Mouse (Mus musculus): ENCODE measurements around the gene Sae1. TPM values are rescaled to one million over a fixed set of nuclear protein-coding genes. Genes with fewer than 3 reads are reported as not detected.
"Not testable (repeated sequence)": the region's sequence is repeated elsewhere in the genome, so short reads cannot be mapped to it uniquely, and the experiment has no call there.

Sae1 gene
- polyA plus RNA-seq, 1 experiment from 2014 or later, result 144 TPM

DNA sequence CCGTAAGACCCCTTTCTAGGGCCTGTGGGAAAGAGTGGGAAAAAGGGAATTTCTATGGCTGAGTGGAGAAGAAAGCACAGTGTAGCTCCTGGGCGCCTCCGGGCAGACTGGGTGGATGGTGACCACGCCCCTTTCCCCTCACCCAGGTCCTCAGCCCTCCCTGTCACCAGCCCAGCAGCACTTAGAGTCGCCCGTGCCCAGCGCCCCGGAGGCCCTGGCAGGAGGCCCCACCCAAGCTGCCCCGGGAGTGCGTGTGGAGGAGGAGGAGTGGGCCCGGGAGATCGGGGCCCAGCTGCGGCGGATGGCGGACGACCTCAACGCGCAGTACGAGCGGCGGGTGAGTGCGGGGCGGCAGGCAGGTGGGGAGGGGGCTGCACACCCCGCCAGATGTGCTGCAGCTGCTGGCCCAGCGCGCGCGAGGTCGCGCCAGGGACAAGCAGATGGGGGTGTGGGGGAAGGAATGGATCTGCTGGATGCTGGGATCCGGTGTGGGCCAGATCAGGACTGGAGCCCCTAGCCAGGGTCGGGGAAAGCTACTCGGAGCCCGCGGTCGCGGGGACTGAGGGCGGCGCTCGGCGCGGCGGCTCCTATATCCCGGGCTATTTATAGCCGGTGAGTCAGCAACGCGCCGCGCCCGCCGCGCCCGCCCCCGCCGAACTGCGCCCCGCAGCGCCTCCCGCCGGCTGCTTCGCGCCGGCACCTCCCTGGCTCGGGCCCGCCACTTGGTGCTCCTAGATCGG, 74.0 kb downstream of the Sae1 start:
- Histone ChIP-seq H3K27ac (peak overlapping the region; percentile 99), H3K27me3 (peaks cover 18% of the 10 kb centered on the region), H3K9ac (peak overlapping the region; percentile 99), H3K4me1 (replicated peaks) (peaks cover 71% of the 10 kb centered on the region), H3K4me2 (peak overlapping the region; percentile 100), H3K4me3 (replicated peaks) (peak overlapping the region; percentile 91), H3K36me3 (peaks cover 17% of the 10 kb centered on the region), H3K9me3 (replicated peaks) (no peaks in the 10 kb centered on the region)
- under 1% methylated on average over 64 of the region's 66 CpGs for WGBS (ENCODE audit: insufficient replicate concordance)
- peak; percentile 75 for DNase-seq
- peak; percentile 67 for ATAC-seq (ENCODE audit: low read depth)

- peak overlapping the region; percentile 100 for H3K4me2 ChIP-seq
- no peaks in the 10 kb centered on the region for H3K9me3 ChIP-seq (replicated peaks)
- peaks cover 77% of the 10 kb centered on the region for H3K4me1 ChIP-seq (replicated peaks)
- H3K9ac ChIP-seq, result peak overlapping the region; percentile 99
- H3K27me3 ChIP-seq, result peaks cover 18% of the 10 kb centered on the region
- peak overlapping the region; percentile 99 for H3K27ac ChIP-seq
- peaks cover 16% of the 10 kb centered on the region for H3K36me3 ChIP-seq
- WGBS (ENCODE audit: insufficient replicate concordance), result 1% methylated on average over 12 of the region's 12 CpGs
- DNase-seq (peak; percentile 66), ATAC-seq (ENCODE audit: low read depth) (peak; percentile 19)
- H3K4me3 ChIP-seq (replicated peaks), result peak overlapping the region; percentile 91
These were observed 74.8 kb downstream of the Sae1 start for GRCm38 (mm10) chr7:16312672-16313311.

DNA sequence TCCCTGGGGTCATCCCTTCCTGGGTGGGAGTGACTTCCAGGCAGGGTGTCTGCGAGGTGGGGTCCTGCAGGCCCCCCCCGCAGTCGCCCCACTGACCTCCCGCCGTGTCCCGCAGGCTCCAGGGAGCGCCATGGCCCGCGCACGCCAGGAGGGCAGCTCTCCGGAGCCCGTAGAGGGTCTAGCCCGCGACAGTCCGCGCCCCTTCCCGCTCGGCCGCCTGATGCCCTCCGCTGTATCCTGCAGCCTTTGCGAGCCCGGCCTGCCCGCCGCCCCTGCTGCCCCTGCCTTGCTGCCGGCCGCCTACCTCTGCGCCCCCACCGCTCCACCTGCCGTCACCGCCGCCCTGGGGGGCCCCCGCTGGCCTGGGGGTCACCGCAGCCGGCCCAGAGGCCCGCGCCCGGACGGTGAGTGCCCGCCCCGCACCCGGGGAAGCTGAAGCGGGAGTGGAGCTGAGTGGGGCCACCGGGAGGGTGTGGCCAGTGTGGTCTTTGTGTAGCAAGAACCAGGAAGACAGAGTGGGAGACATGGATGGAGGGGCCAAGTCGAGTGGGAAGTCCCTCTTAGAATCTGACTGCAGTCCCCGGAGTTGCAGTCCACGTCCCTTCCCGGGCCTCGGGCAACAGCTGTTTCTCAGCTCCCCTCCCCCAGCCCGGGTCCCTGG, 75.5 kb downstream of the Sae1 start:
- under 1% methylated on average over 49 of the region's 49 CpGs for WGBS (ENCODE audit: insufficient replicate concordance)
- Histone ChIP-seq H3K4me2 (peak overlapping the region; percentile 100), H3K27ac (peak overlapping the region; percentile 99), H3K9me3 (replicated peaks) (no peaks in the 10 kb centered on the region), H3K9ac (peak overlapping the region; percentile 99), H3K4me3 (replicated peaks) (peak overlapping the region; percentile 91), H3K27me3 (peaks cover 18% of the 10 kb centered on the region), H3K36me3 (peaks cover 9% of the 10 kb centered on the region), H3K4me1 (replicated peaks) (peaks cover 79% of the 10 kb centered on the region)
- DNase-seq (peak; percentile 28), ATAC-seq (ENCODE audit: low read depth) (no peak)

- Histone ChIP-seq H3K27me3 (peaks cover 18% of the 10 kb centered on the region), H3K4me3 (replicated peaks) (peak overlapping the region; percentile 91), H3K9ac (peak overlapping the region; percentile 99), H3K4me2 (peak overlapping the region; percentile 100), H3K36me3 (peaks cover 3% of the 10 kb centered on the region), H3K9me3 (replicated peaks) (no peaks in the 10 kb centered on the region), H3K27ac (peak overlapping the region; percentile 99), H3K4me1 (replicated peaks) (peaks cover 85% of the 10 kb centered on the region)
- ATAC-seq (ENCODE audit: low read depth) (no peak), DNase-seq (no peak)
- WGBS (ENCODE audit: insufficient replicate concordance), result 1% methylated on average over 14 of the region's 14 CpGs
These were observed 76.1 kb downstream of the Sae1 start for GRCm38 (mm10) chr7:16311453-16312004.

GRCm38 (mm10) chr7:16310521-16311452, 76.8 kb downstream of the Sae1 start:
- under 1% methylated on average over 30 of the region's 31 CpGs for WGBS (ENCODE audit: insufficient replicate concordance)
- DNase-seq, result no peak
- Histone ChIP-seq H3K4me3 (replicated peaks) (peak overlapping the region; percentile 91), H3K27ac (peak overlapping the region; percentile 99), H3K9me3 (replicated peaks) (no peaks in the 10 kb centered on the region), H3K27me3 (peaks cover 18% of the 10 kb centered on the region), H3K9ac (peak overlapping the region; percentile 99), H3K36me3 (no peaks in the 10 kb centered on the region), H3K4me2 (peak overlapping the region; percentile 100), H3K4me1 (replicated peaks) (peaks cover 91% of the 10 kb centered on the region)
- ATAC-seq (ENCODE audit: low read depth), result 0 out of 2 replicates have a peak, but pooled peaks have one; percentile 1

DNA sequence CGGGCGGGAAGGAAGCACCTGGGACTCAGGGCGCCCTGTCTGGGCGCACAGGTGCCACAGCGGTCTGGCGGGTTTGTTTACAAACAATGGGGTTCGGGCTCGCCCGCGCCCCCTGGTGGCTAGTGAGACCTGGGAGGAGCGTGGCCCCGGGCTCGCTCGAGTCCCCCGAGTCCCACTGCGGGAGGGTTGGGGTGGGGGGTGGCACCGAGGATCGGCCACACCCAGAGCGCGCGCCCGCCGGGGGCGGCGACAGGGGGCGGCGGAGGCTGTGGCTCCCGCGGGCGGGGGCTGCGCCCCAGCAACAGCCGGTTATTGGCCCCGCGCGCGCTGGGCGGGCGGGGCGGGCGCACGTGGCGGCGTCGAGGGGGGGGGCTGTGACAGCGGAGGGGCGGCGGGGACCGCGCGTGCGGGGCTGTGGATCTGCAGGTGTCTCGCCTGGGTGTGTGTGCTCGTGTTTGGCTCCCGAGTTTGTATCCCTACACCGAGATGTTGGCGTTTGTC, 77.5 kb downstream of the Sae1 start:
- 1% methylated on average over 53 of the region's 56 CpGs for WGBS (ENCODE audit: insufficient replicate concordance)

GRCm38 (mm10) chr7:16309318-16310019, 78.1 kb downstream of the Sae1 start:
- ATAC-seq (ENCODE audit: low read depth) (peak; percentile 49), DNase-seq (peak; percentile 81)
- peak overlapping the region; percentile 99 for H3K9ac ChIP-seq
- peak overlapping the region; percentile 99 for H3K27ac ChIP-seq
- H3K36me3 ChIP-seq, result no peaks in the 10 kb centered on the region
- no peaks in the 10 kb centered on the region for H3K9me3 ChIP-seq (replicated peaks)
- WGBS (ENCODE audit: insufficient replicate concordance), result under 1% methylated on average over 61 of the region's 61 CpGs
- peaks cover 18% of the 10 kb centered on the region for H3K27me3 ChIP-seq
- peaks cover 80% of the 10 kb centered on the region for H3K4me1 ChIP-seq (replicated peaks)
- H3K4me3 ChIP-seq (replicated peaks), result peak overlapping the region; percentile 91
- peak overlapping the region; percentile 100 for H3K4me2 ChIP-seq

More for the DNA sequence above, 77.5 kb downstream of the Sae1 start:
- DNase-seq, result peak; percentile 82
- H3K27me3 ChIP-seq, result peaks cover 18% of the 10 kb centered on the region
- peak; percentile 39 for ATAC-seq (ENCODE audit: low read depth)
- no peaks in the 10 kb centered on the region for H3K9me3 ChIP-seq (replicated peaks)
- peaks cover 86% of the 10 kb centered on the region for H3K4me1 ChIP-seq (replicated peaks)
- peak overlapping the region; percentile 99 for H3K27ac ChIP-seq
- peak overlapping the region; percentile 100 for H3K4me2 ChIP-seq
- no peaks in the 10 kb centered on the region for H3K36me3 ChIP-seq
- H3K4me3 ChIP-seq (replicated peaks), result peak overlapping the region; percentile 91
- peak overlapping the region; percentile 99 for H3K9ac ChIP-seq

DNA sequence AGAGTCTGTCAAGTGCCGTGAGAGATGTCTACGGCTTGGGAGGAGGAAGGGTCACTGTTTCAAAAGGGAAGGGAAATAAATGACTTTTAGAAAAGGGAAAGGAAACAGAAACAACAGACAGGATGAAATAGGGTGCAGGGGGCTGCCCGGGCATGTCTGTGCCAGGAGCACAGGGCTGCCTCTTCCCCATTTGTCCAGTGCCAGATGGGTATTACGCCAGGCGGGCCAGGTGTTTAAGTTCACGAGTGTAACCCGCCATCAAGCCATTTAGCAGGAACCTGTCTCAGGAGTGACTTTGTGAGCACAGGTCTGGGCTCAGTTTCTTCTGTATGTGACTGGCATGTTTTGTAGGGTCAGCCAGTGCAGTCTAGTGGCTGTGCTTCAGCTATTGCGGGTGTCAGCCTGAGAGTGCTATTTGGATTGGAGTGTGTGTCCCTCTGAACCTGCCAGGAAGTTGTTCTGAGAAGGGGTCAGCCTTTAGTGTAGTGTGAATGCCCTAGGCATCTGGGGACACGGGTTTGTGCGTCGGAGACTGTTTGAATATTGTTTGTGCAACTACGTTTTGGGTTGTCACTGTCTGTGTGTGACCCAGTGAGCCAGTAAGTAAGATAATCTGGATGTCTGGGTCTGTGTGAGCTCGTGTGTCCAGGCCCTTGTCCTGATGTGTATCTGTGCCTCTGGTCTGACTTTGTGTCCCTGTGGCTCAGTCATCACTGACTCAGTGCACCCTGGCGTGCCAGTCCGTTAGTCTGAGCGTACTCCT, 78.9 kb downstream of the Sae1 start:
- ATAC-seq (ENCODE audit: low read depth), result no peak
- H3K36me3 ChIP-seq, result no peaks in the 10 kb centered on the region
- H3K27ac ChIP-seq, result peak overlapping the region; percentile 99
- H3K9ac ChIP-seq, result peak overlapping the region; percentile 99
- WGBS (ENCODE audit: insufficient replicate concordance), result 36% methylated on average over 16 of the region's 16 CpGs
- DNase-seq, result no peak
- no peaks in the 10 kb centered on the region for H3K9me3 ChIP-seq (replicated peaks)
- H3K4me3 ChIP-seq (replicated peaks), result peak overlapping the region; percentile 91
- peaks cover 74% of the 10 kb centered on the region for H3K4me1 ChIP-seq (replicated peaks)
- H3K27me3 ChIP-seq, result peaks cover 18% of the 10 kb centered on the region
- peak overlapping the region; percentile 100 for H3K4me2 ChIP-seq

DNA sequence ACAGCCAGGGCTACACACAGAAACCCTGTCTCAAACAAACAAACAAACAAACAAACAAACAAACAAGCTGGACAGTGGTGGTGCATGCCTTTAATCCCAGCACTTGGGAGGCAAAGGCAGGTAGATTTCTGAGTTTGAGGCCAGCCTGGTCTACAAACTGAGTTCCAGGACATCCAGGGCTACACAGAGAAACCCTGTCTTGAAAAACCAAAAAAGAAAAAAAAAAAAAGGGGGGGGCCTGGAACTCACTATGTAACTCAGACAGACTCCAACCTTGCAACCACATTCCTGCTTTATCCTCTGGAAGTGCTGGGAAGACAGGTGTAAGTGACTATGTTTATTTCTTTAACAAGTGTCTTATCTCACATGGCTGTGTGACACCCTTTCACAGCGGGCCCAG, 79.5 kb downstream of the Sae1 start, which contains the start of gene Bbc3:
Bbc3 (plus strand) TSS at position 301 of the 400 bp plus-strand sequence.
- H3K9me3 ChIP-seq (replicated peaks); DNase-seq; ATAC-seq (ENCODE audit: low read depth); H3K36me3 ChIP-seq: not testable (repeated sequence)
- peak within 1 kb of the TSS; percentile 100 for H3K4me2 ChIP-seq
- peak within 1 kb of the TSS; percentile 99 for H3K27ac ChIP-seq
- peaks cover 68% of the 10 kb centered on the region for H3K4me1 ChIP-seq (replicated peaks)
- 17% methylated on average over 1 of the region's 1 CpGs for WGBS (ENCODE audit: insufficient replicate concordance)
- peak within 1 kb of the TSS; percentile 99 for H3K9ac ChIP-seq
- peak within 1 kb of the TSS; percentile 91 for H3K4me3 ChIP-seq (replicated peaks)
- peaks cover 18% of the 10 kb centered on the region for H3K27me3 ChIP-seq

All from liver, embryonic 13.5 days (tissue).